Mouse (Mus musculus): ENCODE data around the gene Armh1.

GRCm38 (mm10) chr4:117214250-117214649 lies 37.7 kb downstream of the Armh1 start:
- TF ChIP-seq CTCF (IDR thresholded peaks at IDR 0.05) (no peak), POLR2A (IDR thresholded peaks at IDR 0.05; ENCODE audit: insufficient read depth, low read depth, low read length) (no peak)
